Mouse (Mus musculus) forebrain, embryonic 12.5 days (tissue): ENCODE data around the gene Vegfa. TPM values are rescaled to one million over a fixed set of nuclear protein-coding genes. Genes with fewer than 3 reads are reported as not detected.
A peak's percentile ranks its signal among the peaks of the same experiment; 100 is the strongest.

Experiments
- ATAC-seq: fragments of 200-750 bp; cut with Nextera tagmentation; 2 replicates; pipeline ENCODE4 v1.8.0; 2017; ENCODE audit warnings: moderate TSS enrichment; ENCODE audit not compliant: low FRiP score
- H3K27ac ChIP-seq: fragments of 300-500 bp; sonication (generic); 2 replicates; pipeline ENCODE4 v1.5.1; 2016; ENCODE audit warnings: mild to moderate bottlenecking
- H3K27me3 ChIP-seq: fragments of 300-500 bp; sonication (generic); 2 replicates; pipeline ENCODE4 v1.6.1; 2016; ENCODE audit warnings: mild to moderate bottlenecking
- H3K36me3 ChIP-seq: fragments of 300-500 bp; sonication (generic); replicated peaks from 2 replicates; pipeline ENCODE4 v1.6.1; 2016; ENCODE audit warnings: mild to moderate bottlenecking
- H3K4me1 ChIP-seq: fragments of 300-500 bp; sonication (generic); 2 replicates; pipeline ENCODE4 v1.6.1; 2016
- H3K4me2 ChIP-seq: fragments of 300-500 bp; sonication (generic); 2 replicates; pipeline ENCODE4 v1.6.1; 2016; ENCODE audit warnings: mild to moderate bottlenecking, moderate library complexity
- H3K4me3 ChIP-seq: fragments of 300-500 bp; sonication (generic); replicated peaks from 2 replicates; pipeline ENCODE4 v1.5.1; 2016; ENCODE audit warnings: mild to moderate bottlenecking
- H3K9ac ChIP-seq: fragments of 300-500 bp; sonication (generic); 2 replicates; pipeline ENCODE4 v1.6.1; 2016; ENCODE audit warnings: mild to moderate bottlenecking
- H3K9me3 ChIP-seq: fragments of 300-500 bp; sonication (generic); 2 replicates; pipeline ENCODE4 v1.6.1; 2016
- WGBS: fragments of 180-500 bp; shearing (Covaris S2); methylation state at CpG from one replicate; pipeline ENCODE4 v1.1.7; 2016; 5-methylcytosine and 5-hydroxymethylcytosine counted together
- polyA plus RNA-seq: library from polyadenylated mRNA; unstranded; fragments of >200 nt; fragmentation: Nextera tagmentation; extraction: Ambion mirVana; gene quantifications from 2 replicates; pipeline ENCODE4 v1.2.1, GENCODE M21; 2016

Vegfa gene
- 4.1 TPM in 2 replicates for polyA plus RNA-seq

DNA sequence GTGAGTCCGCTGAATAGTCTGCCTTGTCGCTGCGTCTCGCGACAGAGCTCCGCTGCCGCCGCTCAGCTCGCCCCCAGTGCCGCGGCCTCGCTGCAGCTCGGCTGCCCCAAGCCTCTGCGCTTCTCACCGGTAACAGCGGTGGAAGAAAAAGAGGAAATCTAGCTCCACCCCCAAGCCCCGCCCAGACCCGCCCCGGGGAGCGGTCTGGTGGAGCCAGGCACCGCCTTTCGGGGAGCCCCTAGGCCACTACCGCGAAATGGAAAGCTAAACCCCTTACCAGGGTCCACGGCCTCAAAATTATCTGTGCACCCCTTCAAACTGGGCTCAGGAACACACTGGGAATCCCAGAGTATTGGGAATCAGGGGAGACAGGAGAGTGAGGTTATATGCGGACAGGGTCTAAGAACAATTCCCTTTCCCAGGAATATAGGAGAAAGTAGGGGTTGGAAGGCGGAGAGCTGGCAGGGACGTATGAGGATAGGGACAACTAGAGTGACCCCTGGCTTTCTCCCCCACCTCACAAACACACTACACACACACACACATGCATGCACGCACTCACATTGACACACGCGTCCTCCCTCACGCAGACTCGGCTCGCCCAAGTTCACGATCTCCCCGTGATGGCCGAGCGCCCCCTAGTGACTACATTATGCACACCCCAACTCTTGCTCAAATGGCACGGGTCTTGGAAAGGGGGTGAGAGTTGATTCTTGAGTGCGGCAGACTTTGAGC is at the start of gene Vegfa:
Gene Vegfa, minus strand, starts transcription at position 113 of the 735 bp plus-strand sequence.
- peak within 1 kb of the TSS; percentile 92 for H3K27ac ChIP-seq
- H3K9ac ChIP-seq = peak within 1 kb of the TSS; percentile 94
- WGBS = 2% methylated on average over 40 of the region's 40 CpGs
- H3K4me3 ChIP-seq = peak within 1 kb of the TSS; percentile 88
- no peaks in the 10 kb centered on the region for H3K9me3 ChIP-seq
- peak within 1 kb of the TSS; percentile 86 for H3K4me2 ChIP-seq
- H3K27me3 ChIP-seq = peaks cover 4% of the 10 kb centered on the region; the same call in 1 of the 2 replicates
- H3K4me1 ChIP-seq = peaks cover 40% of the 10 kb centered on the region
- peak; percentile 88 for ATAC-seq
- no peaks in the 10 kb centered on the region for H3K36me3 ChIP-seq

- Histone ChIP-seq H3K27me3 (no peaks in the 10 kb centered on the region), H3K36me3 (no peaks in the 10 kb centered on the region), H3K4me2 (no peak overlapping the region), H3K4me3 (no peak overlapping the region), H3K4me1 (peaks cover 25% of the 10 kb centered on the region), H3K27ac (no peak overlapping the region), H3K9ac (no peak overlapping the region), H3K9me3 (no peaks in the 10 kb centered on the region)
- no peak for ATAC-seq
- WGBS = 65% methylated on average over 7 of the region's 7 CpGs
Observed at GRCm38 (mm10) chr17:46081657-46082056, 49.5 kb upstream of the Vegfa start.

DNA sequence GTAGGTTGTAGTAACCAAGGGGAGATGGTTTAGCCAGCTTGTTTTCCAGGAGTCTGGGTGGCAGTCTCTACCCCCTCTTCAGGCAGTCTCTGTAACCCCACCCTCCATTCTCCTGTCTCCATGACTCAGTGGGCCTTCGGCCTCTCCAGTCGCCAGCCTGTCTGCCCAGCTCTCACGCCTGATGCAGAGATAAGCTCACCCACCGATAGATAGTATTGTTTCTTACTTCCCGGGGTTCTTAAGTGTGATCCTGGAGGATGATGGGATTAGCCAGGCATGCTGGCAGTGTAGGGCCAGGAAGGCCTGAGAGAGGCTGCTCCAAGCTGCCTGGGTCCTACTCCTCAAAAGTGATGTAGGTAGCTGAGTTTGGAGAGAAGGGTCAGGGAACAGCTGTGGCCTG is 48.9 kb upstream of the Vegfa start:
- Histone ChIP-seq H3K36me3 (no peaks in the 10 kb centered on the region), H3K9me3 (no peaks in the 10 kb centered on the region), H3K27me3 (no peaks in the 10 kb centered on the region), H3K9ac (no peak overlapping the region), H3K4me3 (no peak overlapping the region), H3K4me2 (no peak overlapping the region), H3K4me1 (peaks cover 25% of the 10 kb centered on the region), H3K27ac (no peak overlapping the region)
- no peak for ATAC-seq
- 33% methylated on average over 5 of the region's 5 CpGs for WGBS

- WGBS = 34% methylated on average over 7 of the region's 7 CpGs
- Histone ChIP-seq H3K36me3 (no peaks in the 10 kb centered on the region), H3K27me3 (no peaks in the 10 kb centered on the region), H3K4me2 (no peak overlapping the region), H3K9me3 (no peaks in the 10 kb centered on the region), H3K4me1 (peaks cover 25% of the 10 kb centered on the region), H3K9ac (no peak overlapping the region), H3K27ac (no peak overlapping the region), H3K4me3 (no peak overlapping the region)
- no peak for ATAC-seq
Observed at GRCm38 (mm10) chr17:46080388-46080787, 48.2 kb upstream of the Vegfa start.

DNA sequence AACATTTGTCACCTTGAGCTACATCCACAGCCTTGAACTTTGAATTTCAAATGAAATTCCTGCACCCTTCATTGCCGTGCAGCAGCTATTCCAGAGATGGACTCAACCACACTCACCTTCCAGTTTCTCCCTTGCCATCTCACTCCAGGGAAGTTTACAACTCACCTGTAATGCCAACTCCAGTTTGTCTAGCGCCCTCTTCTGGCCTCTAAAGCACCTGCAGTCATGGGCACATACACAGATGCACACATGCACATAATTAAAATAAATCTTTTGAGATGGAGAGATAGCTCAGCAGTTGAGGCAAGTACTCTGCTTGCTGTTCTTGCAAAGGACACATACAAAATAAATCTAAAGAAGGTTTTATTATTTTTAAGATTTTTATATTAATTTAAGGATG is 46.9 kb upstream of the Vegfa start:
- no peaks in the 10 kb centered on the region for H3K27me3 ChIP-seq
- no peaks in the 10 kb centered on the region for H3K36me3 ChIP-seq
- ATAC-seq = no peak
- H3K4me3 ChIP-seq = no peak overlapping the region
- H3K4me1 ChIP-seq = peaks cover 22% of the 10 kb centered on the region
- no peak overlapping the region for H3K9ac ChIP-seq
- no peak overlapping the region for H3K27ac ChIP-seq
- 79% methylated on average over 2 of the region's 2 CpGs for WGBS
- H3K9me3 ChIP-seq = no peaks in the 10 kb centered on the region
- H3K4me2 ChIP-seq = no peak overlapping the region

- Histone ChIP-seq H3K9ac (no peak overlapping the region), H3K4me3 (no peak overlapping the region), H3K9me3 (no peaks in the 10 kb centered on the region), H3K4me1 (peaks cover 15% of the 10 kb centered on the region), H3K27me3 (no peaks in the 10 kb centered on the region), H3K36me3 (no peaks in the 10 kb centered on the region), H3K4me2 (no peak overlapping the region), H3K27ac (no peak overlapping the region)
- WGBS = 93% methylated on average over 12 of the region's 12 CpGs
- ATAC-seq = no peak
Observed at GRCm38 (mm10) chr17:46077921-46078534, 45.9 kb upstream of the Vegfa start.

GRCm38 (mm10) chr17:46076260-46076551 is 44.0 kb upstream of the Vegfa start:
- WGBS = no CpG with 5 or more reads among the region's 1 CpGs
- no peak for ATAC-seq
- peaks cover 11% of the 10 kb centered on the region for H3K4me1 ChIP-seq

GRCm38 (mm10) chr17:46075551-46076259 is 43.5 kb upstream of the Vegfa start:
- Histone ChIP-seq H3K9me3 (no peaks in the 10 kb centered on the region), H3K27ac (no peak overlapping the region), H3K4me1 (peaks cover 6% of the 10 kb centered on the region), H3K4me3 (no peak overlapping the region), H3K4me2 (no peak overlapping the region), H3K27me3 (no peaks in the 10 kb centered on the region), H3K9ac (no peak overlapping the region), H3K36me3 (no peaks in the 10 kb centered on the region)
- no peak for ATAC-seq
- WGBS = 73% methylated on average over 5 of the region's 5 CpGs

More at GRCm38 (mm10) chr17:46076260-46076551, 44.0 kb upstream of the Vegfa start:
- Histone ChIP-seq H3K9me3 (no peaks in the 10 kb centered on the region), H3K36me3 (no peaks in the 10 kb centered on the region), H3K27me3 (no peaks in the 10 kb centered on the region), H3K27ac (no peak overlapping the region), H3K4me3 (no peak overlapping the region), H3K9ac (no peak overlapping the region), H3K4me2 (no peak overlapping the region)

DNA sequence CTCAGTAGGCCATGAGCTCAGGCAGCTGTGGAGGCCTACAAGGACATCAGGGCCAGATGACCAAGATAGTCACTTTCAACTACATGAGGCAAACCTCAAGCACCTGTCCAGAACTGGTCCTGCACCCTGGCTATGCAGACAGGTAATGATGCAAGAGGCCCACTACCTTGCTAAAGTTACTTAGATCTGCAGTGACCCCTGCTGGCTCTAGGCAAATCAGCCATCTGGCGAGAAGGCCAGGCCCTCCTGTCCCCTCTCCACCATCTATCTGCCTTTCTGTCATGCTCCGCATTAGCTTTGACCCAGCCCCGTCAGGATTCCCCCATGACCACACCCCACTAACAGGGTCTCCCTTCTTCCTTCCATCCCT is 42.9 kb upstream of the Vegfa start:
- Histone ChIP-seq H3K9me3 (no peaks in the 10 kb centered on the region), H3K27me3 (no peaks in the 10 kb centered on the region), H3K4me3 (no peak overlapping the region), H3K4me1 (0 out of 2 replicates have a peak, but pooled peaks cover 2% of the 10 kb centered on the region), H3K36me3 (no peaks in the 10 kb centered on the region), H3K4me2 (no peak overlapping the region), H3K9ac (no peak overlapping the region), H3K27ac (no peak overlapping the region)
- no peak for ATAC-seq
- 53% methylated on average over 3 of the region's 3 CpGs for WGBS

GRCm38 (mm10) chr17:46074398-46075115 is 42.4 kb upstream of the Vegfa start:
- Histone ChIP-seq H3K36me3 (no peaks in the 10 kb centered on the region), H3K27ac (no peak overlapping the region), H3K9ac (no peak overlapping the region), H3K4me2 (no peak overlapping the region), H3K4me3 (no peak overlapping the region), H3K27me3 (no peaks in the 10 kb centered on the region), H3K9me3 (no peaks in the 10 kb centered on the region), H3K4me1 (0 out of 2 replicates have a peak, but pooled peaks cover 2% of the 10 kb centered on the region)
- no peak for ATAC-seq
- WGBS = 80% methylated on average over 7 of the region's 7 CpGs

GRCm38 (mm10) chr17:46073730-46074301 is 41.6 kb upstream of the Vegfa start:
- no peak overlapping the region for H3K4me2 ChIP-seq
- 81% methylated on average over 23 of the region's 23 CpGs for WGBS
- no peaks in the 10 kb centered on the region for H3K9me3 ChIP-seq
- no peak overlapping the region for H3K9ac ChIP-seq
- no peaks in the 10 kb centered on the region for H3K36me3 ChIP-seq
- H3K27me3 ChIP-seq = no peaks in the 10 kb centered on the region
- no peak for ATAC-seq
- H3K27ac ChIP-seq = no peak overlapping the region
- H3K4me1 ChIP-seq = 0 out of 2 replicates have a peak, but pooled peaks cover 2% of the 10 kb centered on the region
- H3K4me3 ChIP-seq = no peak overlapping the region

- Histone ChIP-seq H3K9me3 (no peaks in the 10 kb centered on the region), H3K36me3 (no peaks in the 10 kb centered on the region), H3K4me3 (no peak overlapping the region), H3K27ac (no peak overlapping the region), H3K9ac (no peak overlapping the region), H3K27me3 (no peaks in the 10 kb centered on the region), H3K4me1 (0 out of 2 replicates have a peak, but pooled peaks cover 2% of the 10 kb centered on the region), H3K4me2 (no peak overlapping the region)
- no peak for ATAC-seq
- 94% methylated on average over 3 of the region's 3 CpGs for WGBS
Observed at GRCm38 (mm10) chr17:46071531-46071930, 39.4 kb upstream of the Vegfa start.
